Mouse (Mus musculus) adrenal gland, postnatal 25 days (tissue): ENCODE data around the gene Cptp. TPM values are rescaled to one million over a fixed set of nuclear protein-coding genes. Genes with fewer than 3 reads are reported as not detected.
A peak's percentile ranks its signal among the peaks of the same experiment; 100 is the strongest.

ENCODE experiments used
- DNase-seq: peaks from one replicate; pipeline ENCODE4 v3.0.0; 2021; ENCODE audit warnings: mixed read lengths
- long read RNA-seq: library from polyadenylated mRNA; stranded (forward); transcript quantifications from one replicate; pipeline ENCODE4 v2.0.0, GENCODE M21; 2021
- total RNA-seq: library from RNA; stranded (reverse); gene quantifications from 2 replicates; pipeline ENCODE4 v1.2.3, GENCODE M21; 2021

Cptp gene
- 13.8 and 23.0 TPM in 2 replicates for total RNA-seq
- long read RNA-seq, transcript Cptp-201 (3 exons, 2,662 nt), result major isoform, 13 of 19 reads
- long read RNA-seq, partial matches to known transcripts, result 0 of 19 reads
- long read RNA-seq, other reads (novel, unspliced or antisense), result 6 of 19 reads

GRCm38 (mm10) chr4:155869317-155870033, at the start of gene Cptp, which contains the start of gene Ints11:
Gene Cptp, minus strand, starts transcription at chr4:155869440.
Gene Ints11, plus strand, starts transcription at chr4:155869546.
- DNase-seq, result peak; percentile 98

DNA sequence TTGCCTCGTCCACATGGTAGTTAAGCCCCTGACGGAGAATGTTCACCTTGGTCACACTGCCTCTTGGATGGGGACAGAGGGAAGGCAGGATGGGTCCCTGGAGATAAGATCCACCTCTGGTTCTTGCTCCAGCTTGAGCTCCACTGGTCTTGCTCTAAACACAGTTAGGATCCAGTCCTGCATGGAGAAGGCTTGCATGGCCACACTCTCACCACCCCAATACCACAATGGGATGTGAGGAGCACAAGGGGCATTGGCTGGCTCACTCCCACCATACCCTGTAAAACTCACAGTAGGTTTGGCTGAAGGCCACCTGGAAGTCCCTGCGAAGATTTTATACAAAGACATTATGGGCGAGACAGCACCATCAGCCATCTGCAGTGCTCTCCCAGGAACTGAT, 39.5 kb upstream of the Cptp start:
- no peak for DNase-seq

DNA sequence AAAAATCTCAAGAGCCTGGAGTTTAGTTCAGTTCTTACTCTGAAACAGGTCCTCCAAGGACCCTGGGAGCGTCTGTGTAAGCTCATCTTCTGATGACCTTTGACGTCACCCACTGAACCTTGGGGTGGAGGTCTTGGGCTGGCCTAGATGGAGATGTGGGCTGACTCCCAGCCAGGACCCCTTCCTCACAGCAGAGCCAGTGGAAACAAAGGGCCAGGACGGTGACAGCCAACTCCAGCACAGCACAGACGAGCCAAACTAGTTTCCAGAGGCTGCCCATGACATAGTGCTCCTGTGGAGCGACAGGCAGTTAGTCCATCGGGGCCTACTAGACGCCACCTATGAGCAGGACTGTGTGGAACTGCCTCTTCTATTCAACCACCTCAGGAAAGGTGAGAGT, 39.0 kb upstream of the Cptp start:
- no peak for DNase-seq

- DNase-seq, result no peak
Measured at GRCm38 (mm10) chr4:155907003-155907402, 37.8 kb upstream of the Cptp start.

DNA sequence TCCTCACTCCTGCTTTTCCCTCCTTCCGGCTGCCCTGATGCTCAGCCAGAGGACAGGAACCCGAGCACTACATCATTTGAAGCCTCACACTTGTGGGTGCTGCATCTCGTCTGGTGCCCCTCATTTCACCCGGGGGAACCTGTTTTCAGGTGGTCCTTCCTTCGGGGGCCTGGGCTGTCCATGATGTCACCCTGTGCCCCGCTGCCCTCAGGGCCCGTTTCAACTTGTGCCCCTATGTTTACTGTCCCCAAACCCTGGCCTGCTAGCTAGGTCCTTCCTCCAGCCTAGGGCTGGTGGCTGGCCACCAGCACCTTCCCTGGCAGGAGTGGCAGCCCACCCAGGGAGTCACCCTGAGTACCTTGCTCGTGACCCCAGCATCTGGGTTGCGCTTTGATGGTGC, 36.9 kb upstream of the Cptp start:
- DNase-seq, result no peak

DNA sequence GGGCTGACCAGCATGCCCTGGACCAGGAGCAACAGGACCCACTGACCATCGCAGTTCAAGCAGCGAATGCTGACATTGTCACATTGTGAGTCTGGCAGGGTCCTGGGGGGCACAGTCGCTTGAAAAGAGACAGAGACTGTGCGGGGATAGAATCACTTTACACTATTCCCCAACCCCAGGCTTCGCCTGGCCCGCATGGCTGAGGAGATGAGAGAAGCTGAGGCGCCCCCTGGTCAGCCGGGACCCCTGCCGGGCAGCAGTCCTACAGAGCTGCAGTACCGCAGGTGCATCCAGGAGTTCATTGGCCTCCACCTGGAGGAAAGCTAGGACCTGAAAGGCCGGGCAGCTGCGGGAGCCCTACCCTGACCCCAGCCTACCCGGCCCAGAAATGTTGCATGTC, 36.4 kb upstream of the Cptp start:
- DNase-seq, result no peak

GRCm38 (mm10) chr4:155904318-155905102, 35.3 kb upstream of the Cptp start:
- no peak for DNase-seq

DNA sequence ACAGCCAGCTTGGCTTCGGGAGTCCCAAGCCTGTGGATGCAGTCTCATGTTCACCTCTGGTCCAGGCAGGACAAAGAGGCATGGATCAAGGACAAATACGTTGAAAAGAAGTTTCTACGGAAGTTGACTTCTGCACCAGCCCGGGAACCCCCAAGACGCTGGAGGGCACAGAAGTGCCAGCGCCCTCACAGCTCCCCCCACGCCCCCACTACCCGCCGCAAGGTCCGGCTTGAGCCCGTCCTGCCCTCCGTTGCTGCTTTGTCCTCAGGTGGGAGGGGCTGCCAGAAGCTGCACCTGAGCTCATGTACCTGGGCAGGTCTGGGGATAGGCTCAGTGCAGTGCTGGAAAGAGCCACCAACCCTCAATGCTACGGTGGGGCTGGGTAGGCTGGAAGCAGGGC, 34.0 kb upstream of the Cptp start:
- no peak for DNase-seq

GRCm38 (mm10) chr4:155901205-155901604, 32.0 kb upstream of the Cptp start:
- DNase-seq, result no peak

DNA sequence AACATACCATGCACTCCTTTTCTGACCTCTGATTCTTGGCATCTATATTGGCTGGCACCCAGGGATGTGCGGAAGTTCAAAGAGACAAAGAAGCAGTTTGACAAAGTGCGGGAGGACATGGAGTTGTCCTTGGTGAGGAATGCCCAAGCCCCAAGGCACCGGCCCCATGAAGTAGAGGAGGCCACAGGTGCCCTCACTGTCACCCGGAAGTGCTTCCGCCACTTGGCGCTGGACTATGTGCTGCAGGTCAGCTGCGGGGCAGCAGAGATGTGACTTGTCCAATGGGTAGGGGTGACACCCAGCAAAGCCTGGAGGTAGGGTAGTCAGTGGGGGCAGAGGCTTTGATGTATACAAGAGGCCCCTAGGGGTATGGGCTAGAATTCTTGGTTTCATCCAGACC, 30.1 kb upstream of the Cptp start:
- DNase-seq, result no peak

GRCm38 (mm10) chr4:155898318-155898717, 29.1 kb upstream of the Cptp start:
- DNase-seq, result no peak

- DNase-seq, result no peak
Measured at GRCm38 (mm10) chr4:155896461-155896860, 27.2 kb upstream of the Cptp start.

DNA sequence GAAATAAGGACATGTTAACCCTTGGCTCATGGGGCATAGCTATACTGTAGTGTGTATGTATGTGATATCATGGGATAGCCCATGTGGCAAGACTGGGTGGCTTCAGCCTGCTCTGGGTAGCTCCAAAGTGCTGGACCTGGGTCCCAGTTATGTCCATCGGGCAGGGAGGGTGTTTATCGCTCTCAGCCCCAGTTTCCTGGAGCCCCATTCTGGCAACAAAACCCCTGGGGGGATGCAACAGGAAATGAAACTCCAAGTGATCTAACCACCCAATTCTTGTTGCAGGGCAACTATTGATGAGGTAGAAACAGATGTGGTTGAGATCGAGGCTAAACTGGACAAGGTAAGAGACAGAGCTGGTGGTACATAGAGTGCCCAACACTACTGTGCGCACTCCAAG, 26.6 kb upstream of the Cptp start:
- no peak for DNase-seq

DNA sequence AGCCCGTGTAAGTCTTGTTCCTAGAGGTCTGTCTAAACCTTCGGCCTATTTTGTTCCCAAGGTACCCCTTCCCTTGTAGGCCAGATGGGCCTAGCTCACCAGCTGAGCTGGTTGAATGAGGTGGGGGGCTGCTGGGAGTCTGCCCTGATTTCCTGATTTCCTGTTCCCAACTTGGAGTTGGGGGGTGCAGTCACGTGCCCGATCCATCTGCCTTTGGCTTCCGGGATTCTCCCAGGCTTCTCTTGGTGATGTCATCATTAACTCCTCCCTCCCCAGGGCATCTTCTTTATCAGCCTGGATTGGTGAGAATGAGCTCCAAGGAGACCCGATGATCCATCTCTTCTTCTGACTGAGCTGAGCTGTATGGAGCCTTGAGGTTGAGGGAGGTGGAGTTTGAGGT, 26.0 kb upstream of the Cptp start:
- peak; percentile 44 for DNase-seq

GRCm38 (mm10) chr4:155894311-155894881, 25.2 kb upstream of the Cptp start:
- peak; percentile 73 for DNase-seq

DNA sequence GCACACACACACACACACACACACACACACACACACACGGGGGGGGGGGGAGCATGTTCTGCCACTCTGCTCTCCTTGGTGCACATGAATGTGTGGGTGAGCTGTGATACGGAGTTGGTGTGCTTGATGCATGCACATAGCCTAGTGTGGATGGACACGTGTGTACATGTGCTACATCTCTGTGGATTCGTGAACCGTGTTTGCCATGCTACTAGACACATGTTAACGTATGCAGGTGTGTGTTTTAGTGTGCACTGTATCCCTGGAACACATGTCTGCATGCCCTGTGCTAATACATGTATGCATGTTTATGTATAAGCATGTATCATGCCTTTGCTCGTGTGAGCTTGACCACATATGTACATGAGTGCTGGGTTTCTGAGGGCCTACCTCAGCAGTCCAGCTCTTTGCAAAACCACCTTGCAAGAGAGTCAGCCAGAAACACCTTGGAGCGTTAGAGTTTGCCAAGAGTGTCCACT, 24.0 kb upstream of the Cptp start:
- DNase-seq, result no peak

DNA sequence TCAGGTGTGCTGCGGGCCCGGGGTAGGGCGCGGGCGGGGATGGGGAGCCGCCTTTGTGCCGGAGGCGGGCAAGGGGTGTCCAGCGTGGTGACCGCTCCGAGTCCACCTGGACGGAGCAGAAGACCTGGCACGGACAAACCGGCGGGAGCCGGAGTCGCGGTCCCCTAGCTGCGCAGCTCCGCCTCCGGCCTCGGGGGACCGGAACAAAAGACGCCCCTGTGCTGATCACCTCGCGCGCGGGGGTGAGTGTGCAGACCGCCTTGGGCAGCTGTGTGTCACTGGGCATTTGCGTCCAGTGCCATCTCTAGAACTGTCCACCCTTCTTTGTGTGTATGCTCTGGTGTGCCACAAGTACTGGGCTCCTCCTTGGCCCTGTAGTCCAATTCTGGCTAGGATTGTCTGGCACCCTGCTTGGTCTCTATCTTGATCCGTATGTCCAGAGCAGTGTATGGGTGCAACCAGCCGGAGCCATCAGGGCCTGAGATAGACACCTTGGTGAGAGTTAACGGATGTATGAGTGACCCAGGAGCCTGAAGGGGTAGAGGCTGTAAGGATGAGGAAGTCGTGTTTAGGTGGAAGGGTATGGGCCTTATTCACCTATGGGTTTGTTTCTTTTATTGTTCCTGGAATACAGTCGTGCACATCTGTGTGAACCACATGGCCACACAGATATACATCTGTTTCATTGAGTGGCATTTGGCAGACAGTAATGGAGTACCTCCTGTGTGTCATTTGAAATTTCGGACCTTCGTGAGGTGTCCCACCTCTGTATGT, 23.4 kb upstream of the Cptp start:
- peak; percentile 52 for DNase-seq

DNA sequence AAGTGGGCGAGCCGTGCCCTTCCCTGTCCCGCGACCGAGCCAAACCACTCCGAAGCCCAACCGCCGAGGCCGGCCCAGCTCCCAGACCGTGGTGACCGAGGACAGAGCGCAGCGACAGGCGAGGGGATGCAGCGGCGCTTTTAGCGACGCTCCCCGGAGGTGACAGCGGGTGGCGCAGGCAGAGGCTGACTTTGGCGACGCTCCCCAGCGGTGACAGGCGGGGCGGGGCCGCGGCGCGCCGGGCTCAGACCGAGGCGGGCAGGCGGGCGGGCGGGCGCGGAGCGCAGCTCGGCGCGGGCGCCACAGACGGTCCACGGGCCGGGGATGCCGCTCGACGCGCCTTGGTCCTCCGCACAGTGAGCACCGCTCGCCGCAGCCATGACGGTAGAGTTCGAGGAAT, 22.8 kb upstream of the Cptp start:
- peak; percentile 90 for DNase-seq

- DNase-seq, result peak; percentile 98
Measured at GRCm38 (mm10) chr4:155891551-155892001, 22.3 kb upstream of the Cptp start, which contains the start of the genes Pusl1 and Acap3. Gene Pusl1, minus strand, starts transcription at chr4:155891781. Gene Acap3, plus strand, starts transcription at chr4:155891822.

GRCm38 (mm10) chr4:155891011-155891471, 21.8 kb upstream of the Cptp start:
- no peak for DNase-seq

DNA sequence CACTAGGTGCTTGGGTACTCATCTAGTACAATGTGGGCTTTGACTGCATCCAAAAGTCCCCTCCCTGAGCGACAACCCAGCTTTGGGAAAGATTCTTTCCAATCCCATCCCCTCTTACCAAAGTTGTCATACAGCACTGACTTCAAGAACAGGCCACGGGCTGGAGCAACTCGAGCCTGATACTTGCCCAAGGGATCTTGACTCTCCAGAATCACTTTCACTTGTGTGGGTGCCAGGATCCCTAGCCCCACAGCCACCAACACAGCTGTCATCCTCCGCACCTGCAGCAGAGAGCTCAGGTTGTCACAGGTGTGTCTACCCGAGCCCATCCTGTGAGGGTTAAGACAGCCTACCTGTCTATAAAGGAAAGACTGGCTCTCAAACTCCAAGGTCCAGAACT, 20.1 kb upstream of the Cptp start:
- DNase-seq, result no peak

DNA sequence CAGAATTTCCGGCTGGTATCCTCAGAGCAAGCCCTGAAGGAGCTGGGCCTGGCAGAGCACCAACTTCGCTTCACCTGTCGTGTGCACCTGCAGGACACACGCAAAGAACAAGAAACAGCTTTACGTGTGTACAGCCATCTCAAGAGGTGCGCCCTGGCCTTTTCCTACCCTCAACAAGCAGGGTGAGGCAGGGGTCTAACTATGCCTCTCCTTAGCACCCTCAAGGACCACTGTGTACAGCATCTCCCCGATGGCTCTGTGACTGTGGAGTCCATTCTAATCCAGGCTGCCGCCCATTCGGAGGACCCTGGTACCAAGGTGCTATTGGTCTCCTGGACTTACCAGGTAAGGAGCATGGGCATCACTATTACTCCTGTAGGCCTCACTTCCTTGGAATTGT, 18.9 kb upstream of the Cptp start:
- DNase-seq, result no peak
